In genomic region chr3:75624627-75625026, GRCm38 (mm10) we compare ENCODE assay signal across 20 mouse cellular contexts.
DNase-seq lines count a peak whose midpoint lies in the region; ATAC-seq lines count a peak whose summit lies in the region.
"Had no signal": no experiment of that assay in that cellular context is flagged by ENCODE, and none has a peak within 500 bp of the region (broad histone marks: within the 10 kb centered on the region; RNA-seq: fewer than 3 reads in every experiment).

No protein-coding gene starts in this region.

- DNase-seq in frontal cortex, postnatal 10 days (ENCODE audit: low spot score in 2 of 2), result no peak
- peak; percentile 50 for DNase-seq in brain, adult 2 months (ENCODE audit: low read depth, low spot score)
- peak; percentile 40 for DNase-seq in telencephalon, adult 2 months (ENCODE audit: low read depth, low spot score)
- no peak for DNase-seq in left cerebral cortex, adult 9 months (ENCODE audit: low spot score in 2 of 2)
- no peak for DNase-seq in gastrocnemius, postnatal 10 days
- DNase-seq: adrenal gland, adult 2 months; adrenal gland, adult 8-10 months; adrenal gland, postnatal 10 days; adrenal gland, postnatal 14 days; adrenal gland, postnatal 25 days; adrenal gland, postnatal 36 days; B cell, adult 2 months; cerebellum, adult 11 months; cerebellum, adult 11-12 months; cerebellum, adult 18-20 months; cerebellum, adult 2 months had no signal

- peak; percentile 96 for ATAC-seq in frontal cortex, adult (ENCODE audit: low TSS enrichment)
- ATAC-seq: activated CD4-positive, CD25-positive, alpha-beta regulatory T cell, adult 4 months; CD4-positive, CD25-positive, alpha-beta regulatory T cell, adult 4 months; Patski had no signal

Comparison
In these comparisons a context has a peak if more than half of its experiments do, and no peak if none do; other contexts are left out.
1. DNase-seq: peak in brain, adult 2 months (single experiment) and telencephalon, adult 2 months (single experiment); none in frontal cortex, postnatal 10 days (0 of 2), left cerebral cortex, adult 9 months (0 of 2) and gastrocnemius, postnatal 10 days (single experiment).